ENCODE assay signal across 27 mouse cellular contexts in genomic region chr8:128617854-128618253, GRCm38 (mm10).
DNase-seq lines count a peak whose midpoint lies in the region; ATAC-seq and TF ChIP-seq lines count a peak whose summit lies in the region.
"Had no signal": no experiment of that assay in that cellular context is flagged by ENCODE, and none has a peak within 500 bp of the region (broad histone marks: within the 10 kb centered on the region; RNA-seq: fewer than 3 reads in every experiment).

No protein-coding gene starts in this region.

- no peak overlapping the region for H3K4me3 ChIP-seq in kidney, adult 2 months (ENCODE audit: insufficient read depth, low read depth, low read length)
- H3K4me3 ChIP-seq: forebrain, embryonic 15.5 days; gastrocnemius, adult 2 months; heart, adult 2 months; layer of hippocampus, adult 2 months; limb, embryonic 12.5 days; myocyte; neural tube, embryonic 12.5 days had no signal

- H3K27ac ChIP-seq in kidney, adult 2 months (ENCODE audit: insufficient read depth, low read depth, low read length), result no peak overlapping the region
- H3K27ac ChIP-seq: forebrain, embryonic 15.5 days; gastrocnemius, adult 2 months; heart, adult 2 months; layer of hippocampus, adult 2 months; limb, embryonic 12.5 days; neural tube, embryonic 12.5 days; stomach, postnatal 0 days had no signal

- peak; percentile 4 for DNase-seq in kidney, adult 2 months
- no peak for DNase-seq in kidney, postnatal 25 days
- DNase-seq in cerebellum, adult 11 months, result peak; percentile 10
- peak; percentile 17 for DNase-seq in cerebellum, adult 8-10 months
- peak; percentile 28 to 36 for DNase-seq in cerebellum, postnatal 25 days
- no peak for DNase-seq in thymus, postnatal 14 days
- no peak for DNase-seq in layer of hippocampus, adult 8-10 months (ENCODE audit: low spot score in 2 of 2)
- DNase-seq: adrenal gland, postnatal 14 days; gastrocnemius, adult 2 months; heart, adult 2 months; heart, postnatal 14 days; kidney, postnatal 14 days; layer of hippocampus, postnatal 36 days; liver, postnatal 0 days; lung, postnatal 36 days; right cerebral cortex, postnatal 4 days; thymus, adult 18-20 months had no signal

- no peaks in the 10 kb centered on the region for H3K27me3 ChIP-seq in kidney, adult 2 months (replicated peaks; ENCODE audit: control insufficient read depth, insufficient read depth, low read length)
- H3K27me3 ChIP-seq: forebrain, embryonic 15.5 days; limb, embryonic 12.5 days; neural tube, embryonic 12.5 days had no signal

- no peaks in the 10 kb centered on the region for H3K36me3 ChIP-seq in kidney, adult 2 months (ENCODE audit: control insufficient read depth, insufficient read depth, low read length)
- H3K36me3 ChIP-seq: forebrain, embryonic 15.5 days; limb, embryonic 12.5 days; neural tube, embryonic 12.5 days had no signal

- H3K4me1 ChIP-seq in kidney, adult 2 months (ENCODE audit: control insufficient read depth, insufficient read depth, low read length), result no peaks in the 10 kb centered on the region
- H3K4me1 ChIP-seq: forebrain, embryonic 15.5 days; limb, embryonic 12.5 days; neural tube, embryonic 12.5 days had no signal

- no peak for ATAC-seq in monocyte, adult 5-6 weeks (replicated peaks; ENCODE audit: insufficient number of reproducible peaks, low FRiP score, low TSS enrichment, poor library complexity, severe bottlenecking)
- ATAC-seq: CD4-positive, CD25-positive, alpha-beta regulatory T cell, adult 4 months; forebrain, embryonic 15.5 days; intestine, embryonic 16.5 days; liver, postnatal 0 days; midbrain, embryonic 16.5 days had no signal

- TF ChIP-seq POLR2A in kidney, adult 2 months (IDR thresholded peaks at IDR 0.05; ENCODE audit: low read depth, low read length), result no peak

- no peak for TF ChIP-seq CTCF in kidney, adult 2 months (conservative IDR thresholded peaks at IDR 0.05; ENCODE audit: insufficient read depth, insufficient read length, low read depth, low read length)

- WGBS in kidney, adult 2 months, result 32% methylated on average over 1 of the region's 1 CpGs

Comparison
In these comparisons a context has a peak if more than half of its experiments do, and no peak if none do; other contexts are left out.
1. DNase-seq: peak in kidney, adult 2 months (single experiment), cerebellum, adult 11 months (single experiment), cerebellum, adult 8-10 months (single experiment) and cerebellum, postnatal 25 days (2 of 2); none in kidney, postnatal 25 days (0 of 2), thymus, postnatal 14 days (single experiment) and layer of hippocampus, adult 8-10 months (0 of 2).